Mouse (Mus musculus) neutrophil, adult 83 days (primary cell): ENCODE measurements around the gene Fate1. TPM values are rescaled to one million over a fixed set of nuclear protein-coding genes. Genes with fewer than 3 reads are reported as not detected.

Experiments used
- total RNA-seq, 2 experiments: library from RNA; stranded (reverse); gene quantifications; one replicate each; pipeline ENCODE4 v1.2.4; 2023

Fate1 gene
- total RNA-seq, result not detected

GRCm38 (mm10) chrX:71972686-71973085, at the start of gene Fate1:
Gene Fate1, plus strand, starts transcription at chrX:71972986.

GRCm38 (mm10) chrX:71962073-71963051, 10.4 kb upstream of the Fate1 start, which contains the start of gene Prrg3:
Gene Prrg3, plus strand, starts transcription at chrX:71962624.

DNA sequence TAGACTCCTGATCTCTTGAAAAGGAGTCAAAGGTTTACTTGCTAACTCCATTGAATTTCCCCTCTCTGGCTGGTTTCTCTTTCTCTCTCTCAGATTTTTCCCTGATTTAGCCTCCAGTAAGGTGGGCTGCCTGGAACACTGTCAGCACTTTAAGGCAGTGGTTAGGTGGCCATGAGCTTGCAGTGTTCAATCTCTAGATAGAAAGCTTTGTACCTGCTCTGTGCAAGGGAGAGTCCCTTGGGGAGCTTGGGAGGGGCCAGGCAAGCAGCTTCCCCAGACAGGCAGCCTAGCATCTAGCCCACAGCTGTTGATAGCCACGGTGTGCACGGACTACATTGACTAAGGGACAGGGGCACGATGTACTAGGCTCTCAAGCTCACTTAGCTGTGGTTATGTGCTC, 18.8 kb downstream of the Fate1 start, which contains the start of gene Cnga2:
Gene Cnga2, plus strand, starts transcription at position 301 of the 400 bp plus-strand sequence.

Other genes starting within 250 kb of the Fate1 start
- gene Vma21, start 157.1 kb upstream of the Fate1 start, total RNA-seq, result 10 to 100 TPM; 10.8 to 11.7 TPM
- gene Gm1141, start 52.0 kb upstream of the Fate1 start, total RNA-seq, result not detected
- not detected for gene Prrg3, start 10.4 kb upstream of the Fate1 start, total RNA-seq
- gene Cnga2, start 18.9 kb downstream of the Fate1 start, total RNA-seq, result not detected
- gene Magea4, start 249.0 kb downstream of the Fate1 start, total RNA-seq, result not detected